Mouse (Mus musculus) 3T3-L1 (cell line): ENCODE data around the gene Lmntd1.
A peak's percentile ranks its signal among the peaks of the same experiment; 100 is the strongest.
"Not testable (repeated sequence)": the region's sequence is repeated elsewhere in the genome, so short reads cannot be mapped to it uniquely, and the experiment has no call there.

ENCODE experiments used
- DNase-seq: peaks from one replicate; pipeline ENCODE4 v3.0.0-alpha.2; 2015; ENCODE audit warnings: low read depth, low spot score

The Lmntd1 gene

DNA sequence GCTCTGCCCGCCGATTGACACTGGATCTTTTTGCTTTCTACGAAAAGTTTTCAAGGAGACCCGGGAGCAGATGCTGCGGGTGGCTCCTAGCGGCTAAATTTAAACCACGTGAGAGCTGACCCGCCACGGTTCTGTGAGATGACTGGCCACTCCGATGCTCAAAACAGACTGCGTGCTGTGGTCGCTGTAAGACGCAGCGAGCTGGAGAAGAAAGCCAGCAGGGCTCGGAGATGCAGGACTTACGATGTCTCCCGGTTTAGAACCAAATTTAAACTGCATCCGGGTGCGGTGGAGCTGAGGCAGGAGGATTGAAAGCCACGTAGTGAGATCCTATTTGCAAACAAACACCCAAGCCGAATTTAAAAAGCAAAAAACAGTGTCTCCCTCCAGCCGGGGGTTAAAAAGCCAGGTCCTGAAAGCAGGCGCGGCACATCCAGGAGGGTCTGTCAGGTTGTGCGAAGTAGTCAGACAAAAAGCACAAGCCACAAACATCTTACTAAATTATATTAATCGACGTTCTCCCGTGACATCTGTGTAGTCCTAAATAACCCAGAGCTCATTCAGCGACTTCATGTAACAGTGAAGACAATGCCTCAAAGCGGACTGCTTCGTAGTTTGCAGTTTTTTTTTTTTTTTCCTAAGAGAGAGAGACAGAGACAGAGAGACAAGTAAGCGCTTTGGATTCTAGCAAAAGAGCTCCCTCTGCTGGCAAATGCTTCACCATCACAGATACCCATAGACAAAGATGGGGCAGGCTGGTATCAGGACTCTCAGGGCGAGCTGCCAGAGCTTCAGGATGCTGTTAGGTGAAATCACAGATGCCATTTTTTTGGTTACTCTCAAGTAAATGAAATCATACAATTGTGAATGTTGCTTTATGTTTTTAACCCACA lies 272.6 kb downstream of the Lmntd1 start:
- peak; percentile 99 for DNase-seq

- DNase-seq, result peak; percentile 98
Measured at GRCm38 (mm10) chr6:145340657-145341146, 273.4 kb downstream of the Lmntd1 start.

DNA sequence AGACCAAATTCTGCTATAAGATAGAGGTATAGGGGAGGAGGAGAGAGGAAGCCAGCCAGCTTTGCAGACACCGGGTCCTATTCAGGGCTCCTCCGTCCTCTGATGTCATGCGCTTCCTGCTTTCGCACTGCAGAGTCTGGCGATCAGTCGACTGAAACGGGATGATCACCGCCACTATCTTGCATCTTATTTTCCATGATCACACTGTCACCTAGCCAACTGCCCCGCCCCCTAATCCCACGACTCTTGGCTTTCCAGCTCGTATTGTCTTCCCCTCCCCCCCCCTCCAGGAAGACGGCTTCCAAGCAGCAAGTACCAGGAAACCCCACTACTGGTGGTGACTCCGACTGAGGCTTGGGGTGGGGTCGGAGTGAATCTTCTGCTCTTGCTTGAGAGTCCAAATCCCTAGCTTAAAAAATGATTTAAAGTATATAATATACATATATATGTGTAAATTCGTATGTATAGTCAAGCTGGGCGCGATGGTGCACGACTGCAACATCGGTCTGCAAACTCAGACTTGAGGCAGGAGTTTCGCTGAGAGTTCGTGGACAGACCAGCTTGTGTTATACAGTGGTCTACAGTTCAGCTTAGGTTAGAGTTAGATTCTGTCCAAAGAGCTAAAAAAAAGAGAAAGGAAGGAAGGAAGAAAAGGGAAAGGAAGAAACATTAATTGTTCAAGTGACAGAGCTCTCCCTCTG lies 274.0 kb downstream of the Lmntd1 start:
- peak; percentile 62 for DNase-seq

DNA sequence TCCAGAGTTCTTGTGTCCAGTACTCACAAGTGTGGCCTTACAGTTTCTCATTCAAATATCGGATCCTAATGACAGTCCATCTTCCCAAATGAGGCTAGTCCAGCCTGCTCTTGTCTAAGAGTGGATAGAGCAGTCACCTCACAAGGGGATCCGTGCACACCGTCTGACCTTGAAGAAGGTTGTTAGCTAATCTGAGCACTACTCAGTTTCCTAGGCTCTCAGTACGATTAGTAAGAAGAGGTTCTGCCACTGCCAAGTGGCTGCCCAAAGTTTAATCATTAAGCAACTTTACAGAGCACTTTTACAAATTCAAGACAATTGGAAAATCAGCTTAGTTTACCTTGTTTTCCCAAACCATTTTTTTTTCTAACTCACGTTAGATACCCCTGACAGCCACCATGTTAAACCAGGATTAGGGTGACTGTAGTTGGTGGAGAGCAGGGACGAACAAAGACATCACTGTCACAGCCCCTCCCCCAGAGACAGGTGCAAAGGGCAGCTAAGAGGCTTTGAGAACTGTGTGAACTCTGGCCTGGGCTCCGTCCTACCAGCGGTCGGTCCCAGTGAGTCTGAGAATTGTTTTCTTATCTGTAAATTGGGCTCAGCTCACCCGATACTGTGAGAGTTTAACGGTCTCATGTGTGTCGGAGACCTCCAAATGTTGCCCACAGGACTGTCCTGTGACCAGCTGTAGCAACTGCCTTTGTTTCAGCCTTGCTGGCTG lies 275.4 kb downstream of the Lmntd1 start:
- no peak for DNase-seq

GRCm38 (mm10) chr6:145337521-145337920 lies 276.6 kb downstream of the Lmntd1 start:
- DNase-seq, result not testable (repeated sequence)

DNA sequence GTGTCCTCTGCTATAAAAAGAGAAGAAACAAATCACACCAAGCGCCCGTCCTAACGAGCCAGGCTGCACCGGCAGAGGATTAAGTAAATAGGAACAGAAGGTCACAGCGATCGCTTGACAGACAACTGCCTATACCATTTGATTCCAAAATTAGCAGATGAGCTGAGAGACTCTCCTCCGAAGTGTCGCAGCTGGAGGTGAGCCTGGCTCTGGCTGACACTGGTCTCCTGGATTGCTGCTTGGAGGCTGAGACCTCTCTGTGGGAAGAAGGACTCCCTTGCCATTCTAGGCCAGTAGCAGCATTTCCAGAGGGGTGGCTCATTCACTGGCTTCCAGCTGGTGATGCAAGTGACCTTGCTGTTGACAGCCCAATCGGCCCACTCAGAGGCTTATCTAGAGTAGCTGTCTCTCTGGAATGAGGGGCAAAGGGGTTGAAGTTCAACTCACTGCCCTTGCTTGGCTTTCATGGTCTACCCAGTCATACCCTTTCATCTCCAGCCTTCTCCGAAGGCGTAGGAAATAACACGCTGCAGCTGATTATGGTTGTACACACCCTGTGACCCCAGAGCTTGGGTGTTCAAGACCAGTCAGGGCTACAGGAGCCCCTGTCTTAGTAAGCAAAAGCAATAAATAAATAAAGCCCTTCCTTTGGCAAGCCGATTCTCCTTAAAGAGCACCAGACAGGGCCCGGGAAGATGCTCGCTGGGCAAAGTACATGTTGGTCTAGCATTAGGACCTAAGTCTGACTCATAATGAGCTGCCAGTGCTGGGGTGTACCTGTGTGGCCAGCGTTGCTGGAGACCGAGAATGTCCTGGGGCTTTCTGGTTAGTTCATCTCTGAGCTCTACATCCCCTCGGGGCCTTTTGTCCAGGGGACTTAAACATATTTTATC lies 278.0 kb downstream of the Lmntd1 start:
- DNase-seq, result no peak

GRCm38 (mm10) chr6:145334211-145334610 lies 279.9 kb downstream of the Lmntd1 start:
- no peak for DNase-seq

DNA sequence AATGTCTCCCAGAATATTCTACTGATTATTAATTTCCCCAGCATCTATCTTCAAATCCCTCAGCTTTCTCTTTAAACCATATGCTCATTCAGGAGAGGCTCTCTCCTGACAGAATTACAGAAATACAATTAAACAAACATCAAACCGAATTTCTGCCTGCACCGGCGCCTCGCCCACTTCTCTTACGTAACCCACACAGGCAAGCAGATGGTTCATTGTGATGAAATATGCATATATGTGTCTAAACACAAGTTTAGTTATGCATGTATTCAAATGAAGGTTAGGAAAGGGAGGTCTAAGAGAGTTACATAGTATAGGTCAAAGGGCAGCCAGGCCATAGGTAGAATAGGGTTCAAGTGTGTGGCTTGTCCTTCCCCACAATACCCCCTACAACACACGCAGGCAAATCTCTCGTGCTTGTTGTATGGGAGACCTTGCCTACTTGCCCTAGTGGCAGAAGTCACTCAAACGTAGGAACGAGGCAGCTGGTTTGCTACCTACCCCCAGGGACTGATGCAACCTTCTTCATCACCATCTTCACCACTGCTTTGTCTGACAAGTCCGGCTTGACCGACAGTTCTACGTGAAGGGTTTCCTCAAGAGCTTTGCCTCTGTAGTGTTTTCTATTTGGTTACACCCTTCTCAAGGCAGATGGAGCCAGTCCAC lies 287.8 kb downstream of the Lmntd1 start:
- no peak for DNase-seq

GRCm38 (mm10) chr6:145325095-145325494 lies 289.0 kb downstream of the Lmntd1 start:
- DNase-seq, result no peak

GRCm38 (mm10) chr6:145324470-145324869 lies 289.6 kb downstream of the Lmntd1 start:
- DNase-seq, result no peak

- DNase-seq, result no peak
Measured at GRCm38 (mm10) chr6:145322246-145322645, 291.9 kb downstream of the Lmntd1 start.

DNA sequence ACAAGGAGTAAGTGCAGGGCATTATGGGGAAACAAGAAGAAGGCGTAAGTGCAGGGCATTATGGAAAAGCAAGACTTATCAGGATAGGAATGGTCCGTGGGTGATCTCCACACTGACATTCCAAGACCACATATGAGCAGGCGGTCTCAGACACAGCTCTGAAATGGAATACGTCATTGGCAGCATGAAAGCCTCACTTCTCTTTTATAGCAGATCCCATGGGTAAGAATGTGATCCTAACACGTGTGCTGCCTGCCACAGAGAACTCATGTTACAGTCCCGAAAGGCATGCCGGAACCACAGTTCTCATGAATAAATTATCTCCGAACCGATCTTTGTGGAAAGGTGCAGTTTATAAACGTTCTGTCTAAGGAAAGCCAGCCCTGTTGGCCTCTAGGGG lies 294.0 kb downstream of the Lmntd1 start:
- DNase-seq, result no peak
